Mouse (Mus musculus) liver, embryonic 13.5 days (tissue): ENCODE data around the gene Capn8. TPM values are rescaled to one million over a fixed set of nuclear protein-coding genes. Genes with fewer than 3 reads are reported as not detected.
A peak's percentile ranks its signal among the peaks of the same experiment; 100 is the strongest.

Source experiments
- ATAC-seq: fragments of 200-750 bp; cut with Nextera tagmentation; 2 replicates; pipeline ENCODE4 v1.8.0; 2017; ENCODE audit warnings: low read depth, mild to moderate bottlenecking, moderate number of reproducible peaks, moderate library complexity
- DNase-seq: peaks from one replicate; pipeline ENCODE4 v3.0.0; 2022
- H3K27ac ChIP-seq: fragments of 300-500 bp; sonication (generic); 2 replicates; pipeline ENCODE4 v1.5.1; 2015; ENCODE audit warnings: moderate library complexity, mild to moderate bottlenecking, inconsistent platforms
- H3K27me3 ChIP-seq: fragments of 300-500 bp; sonication (generic); 2 replicates; pipeline ENCODE4 v1.6.1; 2015; ENCODE audit warnings: mild to moderate bottlenecking, inconsistent platforms
- H3K36me3 ChIP-seq: fragments of 300-500 bp; sonication (generic); 2 replicates; pipeline ENCODE4 v1.6.1; 2015; ENCODE audit warnings: mild to moderate bottlenecking, inconsistent platforms
- H3K4me1 ChIP-seq: fragments of 300-500 bp; sonication (generic); replicated peaks from 2 replicates; pipeline ENCODE4 v1.6.1; 2015; ENCODE audit warnings: inconsistent platforms
- H3K4me2 ChIP-seq: fragments of 300-500 bp; sonication (generic); 2 replicates; pipeline ENCODE4 v1.6.1; 2015; ENCODE audit warnings: inconsistent platforms, mild to moderate bottlenecking, moderate library complexity
- H3K4me3 ChIP-seq: fragments of 300-500 bp; sonication (generic); replicated peaks from 2 replicates; pipeline ENCODE4 v1.5.1; 2015; ENCODE audit warnings: mild to moderate bottlenecking, inconsistent platforms
- H3K9ac ChIP-seq: fragments of 300-500 bp; sonication (generic); 2 replicates; pipeline ENCODE4 v1.6.1; 2015; ENCODE audit warnings: mild to moderate bottlenecking, inconsistent platforms
- H3K9me3 ChIP-seq: fragments of 300-500 bp; sonication (generic); replicated peaks from 2 replicates; pipeline ENCODE4 v1.6.1; 2016; ENCODE audit warnings: inconsistent platforms
- WGBS: fragments of 180-500 bp; shearing (Covaris S2); methylation state at CpG from one replicate; pipeline ENCODE4 v1.1.7; 2015; ENCODE audit not compliant: insufficient replicate concordance; 5-methylcytosine and 5-hydroxymethylcytosine counted together
- polyA plus RNA-seq: library from polyadenylated mRNA; unstranded; fragments of >200 nt; fragmentation: Nextera tagmentation; extraction: Ambion mirVana; gene quantifications from 2 replicates; pipeline ENCODE4 v1.2.1, GENCODE M21; 2015

Gene Capn8
- polyA plus RNA-seq, 1 experiment from 2014 or later = not detected

DNA sequence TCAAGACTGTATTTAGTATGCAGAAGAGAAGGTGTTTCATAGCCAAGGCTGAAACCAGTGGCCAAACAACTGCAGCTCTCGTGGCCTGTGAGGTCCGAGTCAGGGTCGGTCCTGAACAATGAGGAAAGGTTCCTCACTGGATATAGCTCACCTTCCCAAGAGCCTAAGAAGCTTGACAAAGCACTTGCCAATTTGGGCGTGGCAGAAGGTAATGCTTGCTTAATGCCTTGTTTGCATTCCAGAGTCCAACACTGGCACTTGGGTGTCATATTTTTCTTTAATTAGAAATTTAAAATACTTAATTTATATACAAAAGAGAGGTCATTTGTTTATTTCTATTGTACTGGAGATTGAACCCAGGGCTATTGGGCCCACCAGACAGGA lies 9.9 kb downstream of the Capn8 start:
- no peak overlapping the region for H3K27ac ChIP-seq
- DNase-seq (no peak), ATAC-seq (no peak)
- H3K27me3 ChIP-seq = no peaks in the 10 kb centered on the region
- H3K9me3 ChIP-seq = no peaks in the 10 kb centered on the region
- H3K36me3 ChIP-seq = no peaks in the 10 kb centered on the region
- no peaks in the 10 kb centered on the region for H3K4me1 ChIP-seq
- no peak overlapping the region for H3K4me3 ChIP-seq
- WGBS = 40% methylated on average over 4 of the region's 4 CpGs
- H3K4me2 ChIP-seq = no peak overlapping the region
- H3K9ac ChIP-seq = no peak overlapping the region

DNA sequence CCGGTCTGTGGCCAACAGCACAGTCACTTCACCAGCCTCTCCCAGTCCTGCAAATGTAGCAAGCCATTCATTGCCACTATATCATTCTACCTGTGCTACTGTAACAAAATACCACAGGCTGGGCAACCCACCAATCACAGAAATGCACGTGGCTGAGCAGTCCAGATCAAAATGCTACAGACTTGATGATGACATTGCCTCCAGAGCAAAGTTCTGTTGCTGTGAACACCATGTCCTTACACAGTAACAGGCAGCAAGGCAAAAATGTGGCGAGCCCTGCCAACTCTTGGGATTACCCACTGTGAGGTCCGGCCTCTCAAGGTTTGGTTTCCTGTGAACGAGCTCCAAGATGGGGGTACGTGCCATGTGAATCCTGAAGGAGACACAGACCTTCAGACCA lies 19.4 kb downstream of the Capn8 start:
- Histone ChIP-seq H3K9ac (no peak overlapping the region), H3K27me3 (peaks cover 1% of the 10 kb centered on the region; the same call in 1 of the 2 replicates), H3K4me1 (peaks cover 5% of the 10 kb centered on the region), H3K4me3 (no peak overlapping the region), H3K4me2 (no peak overlapping the region), H3K27ac (no peak overlapping the region), H3K9me3 (no peaks in the 10 kb centered on the region), H3K36me3 (no peaks in the 10 kb centered on the region)
- DNase-seq = no peak
- WGBS = 70% methylated on average over 6 of the region's 6 CpGs
- ATAC-seq = no peak

DNA sequence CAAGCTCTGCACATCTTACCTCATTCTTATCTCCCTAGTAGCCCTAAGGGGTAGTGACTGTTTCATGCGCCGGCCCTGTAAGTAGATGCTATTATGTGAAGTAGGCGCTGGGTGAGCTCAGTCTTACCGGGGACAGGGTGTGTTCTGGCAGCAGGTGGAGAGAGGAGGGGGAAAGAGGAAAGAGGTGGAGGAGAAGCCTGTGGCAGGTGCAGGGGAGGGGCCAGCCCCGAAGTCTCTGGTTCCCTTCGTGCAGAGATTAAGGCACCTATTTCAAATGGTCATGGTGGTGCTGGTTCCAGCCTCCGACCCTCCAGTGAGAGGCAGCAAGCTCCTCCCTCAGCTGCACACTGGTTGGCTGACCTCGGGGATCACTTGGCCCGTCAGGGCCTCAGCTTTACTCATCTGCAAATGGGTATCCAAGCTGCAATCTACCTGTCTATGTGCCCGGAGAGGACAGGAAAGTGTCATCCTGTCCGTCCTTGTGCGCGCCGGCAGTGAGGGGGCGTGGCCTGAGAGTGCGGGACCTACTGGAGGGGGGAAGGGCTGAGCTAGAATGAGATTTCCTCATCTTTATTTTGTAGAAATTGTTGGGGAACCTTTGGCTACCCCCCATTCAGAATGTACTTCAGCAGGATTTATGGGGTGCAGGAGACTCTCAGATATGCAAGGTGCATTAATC lies 20.5 kb downstream of the Capn8 start:
- DNase-seq = no peak
- H3K36me3 ChIP-seq = no peaks in the 10 kb centered on the region
- H3K9ac ChIP-seq = no peak overlapping the region
- peaks cover 9% of the 10 kb centered on the region; the same call in 1 of the 2 replicates for H3K27me3 ChIP-seq
- H3K4me1 ChIP-seq = peaks cover 5% of the 10 kb centered on the region
- 0 out of 2 replicates have a peak overlapping the region, but pooled peaks have one; percentile 19 for H3K4me3 ChIP-seq
- no peaks in the 10 kb centered on the region for H3K9me3 ChIP-seq
- 18% methylated on average over 16 of the region's 16 CpGs for WGBS
- ATAC-seq = no peak
- H3K4me2 ChIP-seq = peak overlapping the region; percentile 43
- H3K27ac ChIP-seq = no peak overlapping the region

DNA sequence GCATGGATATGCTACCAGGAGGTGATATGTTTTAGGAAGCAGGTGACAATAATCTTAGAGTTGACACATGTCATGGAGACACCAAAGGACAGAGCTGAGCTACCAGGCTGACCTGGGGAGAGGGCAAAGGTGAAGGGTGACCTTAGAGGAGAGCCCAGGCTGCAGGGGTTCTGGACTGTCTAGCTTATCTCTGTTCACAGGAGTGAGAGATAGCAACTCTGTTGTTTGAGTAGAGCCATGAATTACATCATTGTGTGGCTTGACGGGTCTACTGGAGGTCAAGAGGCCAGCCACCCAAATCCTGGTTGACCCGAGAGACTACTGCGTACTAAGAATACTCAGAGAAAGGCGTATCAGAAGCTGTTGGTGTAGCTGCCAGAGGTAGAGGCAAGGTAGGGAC lies 22.9 kb downstream of the Capn8 start:
- Histone ChIP-seq H3K4me3 (no peak overlapping the region), H3K27ac (no peak overlapping the region), H3K27me3 (peaks cover 9% of the 10 kb centered on the region; the same call in 1 of the 2 replicates), H3K36me3 (no peaks in the 10 kb centered on the region), H3K9ac (no peak overlapping the region), H3K4me2 (no peak overlapping the region), H3K4me1 (peaks cover 5% of the 10 kb centered on the region), H3K9me3 (no peaks in the 10 kb centered on the region)
- 57% methylated on average over 4 of the region's 4 CpGs for WGBS
- DNase-seq = no peak
- peak; percentile 50; the same call in 1 of the 2 replicates for ATAC-seq

DNA sequence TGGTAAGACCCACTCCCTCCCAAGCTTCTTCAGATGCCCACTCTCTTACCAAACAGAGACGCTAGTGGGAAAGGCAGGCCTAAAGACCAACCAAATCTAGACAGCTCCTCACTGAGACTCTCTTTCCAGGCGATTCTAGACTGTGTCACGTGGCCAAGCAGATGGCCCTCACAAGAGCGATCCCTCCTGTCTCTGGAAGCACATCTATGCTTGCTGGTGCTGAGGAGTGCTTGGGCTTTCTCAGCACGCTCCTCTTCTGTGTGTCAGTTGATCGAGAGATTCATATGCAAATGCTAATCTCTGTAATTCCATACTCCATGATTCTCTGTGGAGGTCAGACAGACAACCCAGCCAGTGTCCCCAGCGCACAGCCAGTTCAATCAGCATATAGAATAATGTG lies 26.7 kb downstream of the Capn8 start:
- Histone ChIP-seq H3K4me1 (no peaks in the 10 kb centered on the region), H3K27ac (no peak overlapping the region), H3K4me2 (no peak overlapping the region), H3K9ac (no peak overlapping the region), H3K9me3 (no peaks in the 10 kb centered on the region), H3K4me3 (no peak overlapping the region), H3K27me3 (peaks cover 9% of the 10 kb centered on the region; the same call in 1 of the 2 replicates), H3K36me3 (no peaks in the 10 kb centered on the region)
- DNase-seq (no peak), ATAC-seq (no peak)
- WGBS = 60% methylated on average over 7 of the region's 7 CpGs

DNA sequence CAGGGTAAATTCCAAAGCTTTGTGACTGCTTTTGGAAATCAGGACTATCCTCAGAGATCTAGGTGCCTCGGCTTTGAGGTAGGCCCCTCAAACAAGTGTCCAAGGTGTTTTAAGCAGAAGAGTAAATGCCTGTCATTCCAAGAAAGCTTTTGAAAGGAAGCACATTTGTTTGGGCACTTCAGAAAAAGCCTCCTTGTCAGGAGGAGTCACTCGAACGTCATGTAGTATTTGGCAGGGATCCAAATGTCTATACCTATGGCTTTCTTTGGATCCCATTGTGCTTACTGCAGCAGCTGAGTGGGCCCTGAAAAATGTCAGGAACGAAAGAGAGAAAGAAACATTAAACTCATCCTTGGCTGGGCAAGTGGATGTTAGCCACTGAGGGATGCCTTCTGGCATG lies 27.6 kb downstream of the Capn8 start:
- Histone ChIP-seq H3K9me3 (no peaks in the 10 kb centered on the region), H3K36me3 (no peaks in the 10 kb centered on the region), H3K27ac (no peak overlapping the region), H3K4me1 (no peaks in the 10 kb centered on the region), H3K4me2 (no peak overlapping the region), H3K9ac (no peak overlapping the region), H3K4me3 (no peak overlapping the region), H3K27me3 (peaks cover 9% of the 10 kb centered on the region; the same call in 1 of the 2 replicates)
- 52% methylated on average over 4 of the region's 4 CpGs for WGBS
- no peak for DNase-seq
- ATAC-seq = no peak

DNA sequence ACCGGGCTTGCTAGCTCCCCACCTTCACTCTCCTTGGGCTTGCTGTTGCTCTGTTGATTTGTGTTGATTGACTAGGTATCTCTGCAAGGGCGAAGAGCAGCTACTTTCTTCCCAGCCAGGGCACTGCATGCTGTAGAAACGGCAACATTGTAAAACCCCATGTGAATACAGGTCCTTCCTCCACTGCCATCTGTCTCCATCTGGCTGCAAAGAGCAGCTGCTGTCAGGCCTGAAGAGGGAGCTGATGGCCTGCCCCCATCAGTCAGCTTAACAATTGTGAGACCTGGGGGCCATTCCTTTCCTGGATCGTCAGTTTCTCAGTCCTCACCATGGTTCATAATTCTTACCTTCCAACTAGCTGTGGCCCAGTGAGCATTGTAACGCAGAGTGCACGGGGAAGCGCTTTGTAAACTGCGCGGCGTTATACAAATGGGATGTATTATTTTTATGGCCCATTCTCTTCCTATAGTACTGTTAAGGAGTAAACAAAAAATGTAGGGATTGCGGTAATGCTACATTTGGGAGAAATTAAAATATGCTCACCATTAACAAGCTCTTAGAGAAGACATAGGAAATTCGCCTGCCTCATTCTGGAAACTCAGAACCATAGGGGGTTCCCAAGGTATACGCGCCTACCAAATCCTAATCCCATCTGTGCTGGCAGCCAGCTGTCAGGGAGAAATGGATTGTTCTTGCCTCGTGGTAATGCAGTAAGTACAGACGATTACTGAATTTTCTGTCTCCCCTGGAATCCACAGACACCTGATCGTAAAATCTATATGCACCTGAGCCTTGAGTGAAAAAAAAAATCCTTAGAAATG lies 40.7 kb downstream of the Capn8 start:
- Histone ChIP-seq H3K9ac (no peak overlapping the region), H3K4me2 (no peak overlapping the region), H3K4me3 (no peak overlapping the region), H3K36me3 (no peaks in the 10 kb centered on the region), H3K27ac (no peak overlapping the region), H3K27me3 (no peaks in the 10 kb centered on the region), H3K4me1 (no peaks in the 10 kb centered on the region), H3K9me3 (no peaks in the 10 kb centered on the region)
- 72% methylated on average over 17 of the region's 17 CpGs for WGBS
- DNase-seq (no peak), ATAC-seq (no peak)

DNA sequence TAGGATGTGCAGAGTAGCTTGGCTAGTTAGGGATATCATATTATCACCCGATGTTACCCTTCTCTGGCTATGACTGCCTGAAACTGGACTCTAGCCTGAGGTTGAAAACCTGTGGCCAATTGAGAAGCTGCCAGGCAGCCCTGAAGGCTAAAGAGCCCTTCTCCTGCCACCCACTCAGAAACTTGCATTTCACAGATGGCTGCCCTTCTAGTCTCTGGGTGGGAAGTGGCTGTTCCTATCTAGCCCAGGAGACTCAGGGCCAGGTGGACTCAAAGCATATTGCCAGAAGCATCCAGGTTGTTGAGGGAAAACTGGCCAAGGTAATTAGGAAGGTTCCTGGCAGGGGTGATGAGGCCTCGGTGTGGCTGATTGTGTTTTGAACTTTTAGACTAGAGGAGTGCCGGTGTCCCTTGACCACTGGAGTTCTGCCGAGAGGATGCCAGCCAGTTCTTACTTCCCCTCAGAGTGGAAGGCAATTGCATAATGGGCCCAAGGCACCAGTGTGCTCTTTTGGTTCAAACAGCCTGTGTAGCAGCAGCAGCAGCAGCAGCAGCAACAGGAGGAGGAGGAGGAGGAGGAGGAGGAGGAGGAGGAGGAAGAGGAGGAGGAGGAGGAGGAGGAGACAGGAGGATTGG lies 45.0 kb downstream of the Capn8 start:
- Histone ChIP-seq H3K9ac (no peak overlapping the region), H3K27me3 (no peaks in the 10 kb centered on the region), H3K36me3 (no peaks in the 10 kb centered on the region), H3K9me3 (no peaks in the 10 kb centered on the region), H3K4me3 (no peak overlapping the region), H3K27ac (no peak overlapping the region), H3K4me1 (no peaks in the 10 kb centered on the region), H3K4me2 (no peak overlapping the region)
- no peak for ATAC-seq
- no peak for DNase-seq
- 40% methylated on average over 4 of the region's 4 CpGs for WGBS

DNA sequence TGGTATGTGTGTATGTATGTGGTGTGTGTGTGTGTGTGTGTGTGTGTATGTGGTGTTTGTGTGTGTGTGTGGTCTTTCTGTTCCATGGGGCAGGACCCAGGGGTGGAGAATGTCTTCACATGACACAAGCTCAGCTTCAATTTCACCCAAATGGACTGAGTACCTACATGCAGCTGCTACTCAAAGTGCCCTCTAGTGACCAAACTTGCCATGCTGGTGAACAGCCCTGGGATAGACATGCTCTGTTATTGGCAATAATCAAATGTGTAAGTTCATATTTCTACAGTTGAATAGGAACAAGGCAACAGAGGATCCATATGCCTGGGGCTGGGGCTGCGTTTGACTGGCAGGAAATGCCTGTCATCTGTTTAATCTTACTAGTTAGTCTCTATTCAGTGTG lies 50.7 kb downstream of the Capn8 start:
- Histone ChIP-seq H3K4me3 (no peak overlapping the region), H3K27ac (no peak overlapping the region), H3K36me3 (no peaks in the 10 kb centered on the region), H3K4me2 (no peak overlapping the region), H3K9ac (no peak overlapping the region), H3K27me3 (no peaks in the 10 kb centered on the region), H3K4me1 (no peaks in the 10 kb centered on the region), H3K9me3 (no peaks in the 10 kb centered on the region)
- DNase-seq = no peak
- no peak for ATAC-seq
- 36% methylated on average over 1 of the region's 1 CpGs for WGBS

DNA sequence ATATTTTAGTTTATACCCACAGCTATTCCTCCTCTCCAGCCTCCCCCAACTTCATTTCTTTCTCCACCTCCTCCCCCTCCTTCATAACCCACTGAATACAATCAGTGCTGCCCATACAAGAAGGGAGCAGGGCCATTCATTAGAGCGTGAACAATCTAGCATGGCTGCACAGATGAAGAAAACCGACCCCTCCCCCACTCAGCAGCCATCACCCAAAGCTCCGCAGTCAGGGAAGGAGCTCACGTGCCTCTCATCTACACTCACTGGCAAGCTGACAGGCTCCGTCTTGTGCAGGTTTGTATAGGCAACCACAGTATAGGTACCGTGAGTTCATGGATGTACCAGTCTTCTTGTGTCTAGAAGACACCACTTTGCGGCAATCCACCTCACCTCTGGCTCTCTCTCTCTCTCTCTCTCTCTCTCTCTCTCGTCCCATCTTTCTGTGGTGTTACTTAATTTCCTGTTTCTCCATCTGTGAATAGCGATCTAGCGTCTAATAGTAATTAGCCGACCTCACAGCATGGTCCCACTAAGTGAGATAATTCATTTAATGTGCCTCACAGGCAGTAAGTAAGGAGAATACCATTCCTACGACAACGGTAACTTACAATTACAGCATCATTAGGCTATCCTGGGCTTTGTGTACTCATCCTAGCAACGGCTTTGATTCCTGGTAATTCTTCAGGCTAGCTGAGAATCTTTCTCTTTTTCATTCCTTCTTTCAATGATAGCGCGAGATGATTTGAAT lies 53.6 kb downstream of the Capn8 start:
- Histone ChIP-seq H3K9me3 (no peaks in the 10 kb centered on the region), H3K36me3 (no peaks in the 10 kb centered on the region), H3K4me1 (no peaks in the 10 kb centered on the region), H3K27me3 (no peaks in the 10 kb centered on the region), H3K4me3 (no peak overlapping the region), H3K27ac (no peak overlapping the region), H3K4me2 (no peak overlapping the region), H3K9ac (no peak overlapping the region)
- DNase-seq (no peak), ATAC-seq (no peak)
- WGBS = 71% methylated on average over 16 of the region's 16 CpGs

DNA sequence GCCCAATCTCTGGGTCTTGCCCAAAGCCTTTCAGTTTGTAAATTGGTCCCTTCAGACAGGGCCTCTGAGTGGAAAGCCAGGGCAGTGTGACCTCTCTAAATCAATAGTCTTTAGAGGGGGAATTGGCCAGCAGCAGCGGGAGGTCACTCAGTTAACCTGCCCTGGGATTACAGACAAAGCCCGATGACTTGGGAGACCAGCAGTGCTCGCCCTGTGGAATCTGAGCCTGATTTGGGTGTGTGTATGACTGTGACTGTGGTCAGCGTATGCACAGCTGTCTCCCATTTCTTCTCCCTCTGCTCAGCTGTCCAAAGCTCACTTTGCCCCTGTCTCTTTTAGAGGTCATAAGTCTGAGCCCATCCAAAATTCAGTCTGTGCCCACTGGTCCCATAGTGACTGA lies 55.7 kb downstream of the Capn8 start:
- H3K27ac ChIP-seq = no peak overlapping the region
- H3K9me3 ChIP-seq = no peaks in the 10 kb centered on the region
- DNase-seq (no peak), ATAC-seq (no peak)
- H3K4me2 ChIP-seq = no peak overlapping the region
- H3K36me3 ChIP-seq = no peaks in the 10 kb centered on the region
- H3K4me3 ChIP-seq = no peak overlapping the region
- H3K27me3 ChIP-seq = no peaks in the 10 kb centered on the region
- 60% methylated on average over 4 of the region's 4 CpGs for WGBS
- no peaks in the 10 kb centered on the region for H3K4me1 ChIP-seq
- no peak overlapping the region for H3K9ac ChIP-seq
